Mouse (Mus musculus) cerebellum, adult 9-11 months (tissue): ENCODE measurements at regions not wholly inside any gene's neighbourhood (a gene's known extent, or its start where the extent isn't known, plus 50 kb on each side); places are given as distances from the start of the nearest gene placed in this dataset.

Experiments used
- DNase-seq: peaks from one replicate; pipeline ENCODE4 v3.0.0; 2022

- DNase-seq: peak; percentile 45
Measured at GRCm38 (mm10) chr5:148454200-148454599, 54.5 kb upstream of the Slc7a1 start.

- peak; percentile 86 for DNase-seq
Measured at GRCm38 (mm10) chr5:148453776-148454175, 54.1 kb upstream of the Slc7a1 start.

GRCm38 (mm10) chr5:148452909-148453632 is 53.4 kb upstream of the Slc7a1 start:
- DNase-seq: peak; percentile 41

GRCm38 (mm10) chr5:148451811-148452210 is 52.1 kb upstream of the Slc7a1 start:
- peak; percentile 54 for DNase-seq

- peak; percentile 43 for DNase-seq
Measured at GRCm38 (mm10) chr5:148450924-148451323, 51.2 kb upstream of the Slc7a1 start.
